Mouse (Mus musculus) intestine, embryonic 14.5 days (tissue): ENCODE measurements around the gene Kif3a. TPM values are rescaled to one million over a fixed set of nuclear protein-coding genes. Genes with fewer than 3 reads are reported as not detected.

ENCODE experiments used
- ATAC-seq: fragments of 200-750 bp; cut with Nextera tagmentation; replicated peaks from 2 replicates; pipeline ENCODE4 v1.8.0; 2017; ENCODE audit warnings: low read depth, moderate number of reproducible peaks, moderate TSS enrichment, moderate library complexity; ENCODE audit not compliant: low FRiP score, low TSS enrichment
- DNase-seq: peaks from one replicate; pipeline ENCODE4 v3.0.0-alpha.2; 2018; ENCODE audit warnings: low spot score
- H3K27ac ChIP-seq: fragments of 300-500 bp; sonication (generic); 2 replicates; pipeline ENCODE4 v1.5.1; 2014; ENCODE audit warnings: low read depth, mild to moderate bottlenecking, control low read depth
- H3K27me3 ChIP-seq: fragments of 300-500 bp; sonication (generic); replicated peaks from 2 replicates; pipeline ENCODE4 v1.6.1; 2014; ENCODE audit warnings: low read length, control low read depth; ENCODE audit not compliant: control insufficient read depth, insufficient read depth
- H3K36me3 ChIP-seq: fragments of 300-500 bp; sonication (generic); 2 replicates; pipeline ENCODE4 v1.6.1; 2014; ENCODE audit warnings: low read length, control low read depth; ENCODE audit not compliant: control insufficient read depth, insufficient read depth
- H3K4me1 ChIP-seq: fragments of 300-500 bp; sonication (generic); replicated peaks from 2 replicates; pipeline ENCODE4 v1.6.1; 2014; ENCODE audit warnings: low read length, control low read depth, mixed read lengths; ENCODE audit not compliant: control insufficient read depth, insufficient read depth
- H3K4me2 ChIP-seq: fragments of 300-500 bp; sonication (generic); 2 replicates; pipeline ENCODE4 v1.6.1; 2014; ENCODE audit warnings: low read length
- H3K4me3 ChIP-seq: fragments of 300-500 bp; sonication (generic); 2 replicates; pipeline ENCODE4 v1.5.1; 2014; ENCODE audit warnings: low read depth, low read length, control low read depth, mixed read lengths
- H3K9ac ChIP-seq: fragments of 300-500 bp; sonication (generic); 2 replicates; pipeline ENCODE4 v1.6.1; 2014; ENCODE audit warnings: mild to moderate bottlenecking, low read length
- H3K9me3 ChIP-seq: fragments of 300-500 bp; sonication (generic); 2 replicates; pipeline ENCODE4 v1.6.1; 2016; ENCODE audit warnings: low read length, control low read depth; ENCODE audit not compliant: control insufficient read depth
- WGBS: fragments of 180-500 bp; shearing (Covaris S2); extraction: QIAGEN DNeasy Blood & Tissue Kit; methylation state at CpG from one replicate; pipeline ENCODE4 v1.1.7; 2014; 5-methylcytosine and 5-hydroxymethylcytosine counted together
- polyA plus RNA-seq: library from polyadenylated mRNA; unstranded; fragments of >200 nt; fragmentation: Nextera tagmentation; extraction: Ambion mirVana; gene quantifications from 2 replicates; pipeline ENCODE4 v1.2.1, GENCODE M21; 2014

Kif3a gene
- polyA plus RNA-seq, 1 experiment from 2014 or later = 58.7 TPM

- H3K9ac ChIP-seq = no peak overlapping the region
- peaks cover 34% of the 10 kb centered on the region for H3K4me1 ChIP-seq
- DNase-seq (no peak), ATAC-seq (no peak)
- H3K27ac ChIP-seq = no peak overlapping the region
- WGBS = 48% methylated on average over 9 of the region's 9 CpGs
- no peak overlapping the region for H3K4me3 ChIP-seq
- no peaks in the 10 kb centered on the region for H3K9me3 ChIP-seq
- H3K4me2 ChIP-seq = no peak overlapping the region
- no peaks in the 10 kb centered on the region for H3K27me3 ChIP-seq
- no peaks in the 10 kb centered on the region for H3K36me3 ChIP-seq
Observed at GRCm38 (mm10) chr11:53522930-53523329, 44.2 kb upstream of the Kif3a start.

GRCm38 (mm10) chr11:53523545-53524405 is 43.4 kb upstream of the Kif3a start:
- H3K36me3 ChIP-seq = no peaks in the 10 kb centered on the region
- ATAC-seq = no peak
- H3K4me1 ChIP-seq = peaks cover 35% of the 10 kb centered on the region
- H3K4me2 ChIP-seq = no peak overlapping the region
- H3K27me3 ChIP-seq = no peaks in the 10 kb centered on the region
- no peak overlapping the region for H3K27ac ChIP-seq
- WGBS = 78% methylated on average over 14 of the region's 14 CpGs
- DNase-seq = no peak
- no peak overlapping the region for H3K4me3 ChIP-seq
- no peak overlapping the region for H3K9ac ChIP-seq
- H3K9me3 ChIP-seq = no peaks in the 10 kb centered on the region

DNA sequence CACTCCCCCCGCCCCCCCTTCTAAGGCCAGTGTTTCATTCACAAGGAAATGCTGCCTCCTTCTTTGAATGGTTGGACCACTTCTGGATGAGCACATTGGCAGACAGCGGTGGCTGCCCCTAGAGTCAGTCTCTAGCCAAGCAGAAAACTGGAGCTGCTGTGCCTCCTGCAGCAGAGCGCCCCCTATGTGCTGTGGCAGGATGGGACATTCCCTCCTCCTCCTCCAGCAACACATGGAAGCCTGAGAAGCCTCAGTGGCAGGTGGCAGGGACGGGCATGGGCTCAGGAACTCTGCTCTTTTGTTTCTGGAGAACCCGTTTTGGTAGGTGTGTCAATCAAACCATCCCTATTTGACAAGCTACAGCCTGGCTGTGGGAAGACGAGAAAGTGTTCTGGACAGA is 42.3 kb upstream of the Kif3a start:
- Histone ChIP-seq H3K9ac (no peak overlapping the region), H3K4me3 (no peak overlapping the region), H3K9me3 (no peaks in the 10 kb centered on the region), H3K27me3 (no peaks in the 10 kb centered on the region), H3K4me1 (peaks cover 30% of the 10 kb centered on the region), H3K4me2 (no peak overlapping the region), H3K27ac (no peak overlapping the region), H3K36me3 (no peaks in the 10 kb centered on the region)
- 77% methylated on average over 6 of the region's 6 CpGs for WGBS
- ATAC-seq (no peak), DNase-seq (no peak)

DNA sequence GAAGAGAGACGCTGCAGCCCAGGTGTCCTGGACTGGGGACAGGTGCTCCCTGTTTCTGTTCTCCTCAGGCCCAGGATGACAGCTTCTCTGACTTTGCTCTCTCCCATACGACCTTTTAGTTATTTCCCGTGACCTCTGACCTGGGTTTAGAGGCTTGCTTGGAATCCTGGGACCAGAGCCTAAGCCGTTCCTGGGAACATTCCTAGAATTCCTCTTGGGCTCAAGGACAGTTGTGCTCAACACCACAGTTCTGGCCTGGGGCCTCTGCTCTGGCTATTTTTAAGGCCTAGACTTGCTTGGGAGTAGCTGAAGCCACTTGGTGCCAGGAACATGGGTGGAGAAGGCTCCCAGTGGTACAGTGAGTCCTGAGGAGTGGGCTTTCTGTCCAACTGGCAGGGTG is 41.7 kb upstream of the Kif3a start:
- no peak overlapping the region for H3K4me2 ChIP-seq
- H3K9ac ChIP-seq = no peak overlapping the region
- ATAC-seq (no peak), DNase-seq (no peak)
- H3K4me3 ChIP-seq = no peak overlapping the region
- WGBS = 47% methylated on average over 4 of the region's 4 CpGs
- no peak overlapping the region for H3K27ac ChIP-seq
- no peaks in the 10 kb centered on the region for H3K9me3 ChIP-seq
- H3K27me3 ChIP-seq = no peaks in the 10 kb centered on the region
- no peaks in the 10 kb centered on the region for H3K36me3 ChIP-seq
- H3K4me1 ChIP-seq = peaks cover 30% of the 10 kb centered on the region

- 72% methylated on average over 9 of the region's 9 CpGs for WGBS
- no peak for ATAC-seq
Observed at GRCm38 (mm10) chr11:53528397-53529252, 38.6 kb upstream of the Kif3a start.

DNA sequence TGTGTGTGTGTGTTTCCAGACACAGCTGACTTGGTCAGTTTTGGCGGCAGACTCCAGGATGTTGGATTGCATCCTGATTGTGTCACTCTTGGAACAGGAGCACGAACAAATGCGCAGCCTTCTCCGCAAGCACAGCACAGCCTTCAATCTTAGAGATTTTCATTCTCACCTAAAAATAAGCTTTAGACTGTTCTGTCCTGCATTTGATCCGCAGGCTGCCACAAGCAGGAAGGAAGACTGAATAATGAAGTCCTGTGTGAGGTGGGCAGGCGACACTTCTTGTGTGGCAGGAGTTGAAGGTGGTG is 38.0 kb upstream of the Kif3a start:
- 45% methylated on average over 6 of the region's 6 CpGs for WGBS
- Histone ChIP-seq H3K36me3 (peaks cover 8% of the 10 kb centered on the region), H3K27ac (no peak overlapping the region), H3K9me3 (no peaks in the 10 kb centered on the region), H3K9ac (no peak overlapping the region), H3K27me3 (no peaks in the 10 kb centered on the region), H3K4me2 (no peak overlapping the region), H3K4me3 (no peak overlapping the region), H3K4me1 (peaks cover 7% of the 10 kb centered on the region)
- ATAC-seq (no peak), DNase-seq (no peak)

More at GRCm38 (mm10) chr11:53528397-53529252, 38.6 kb upstream of the Kif3a start:
- Histone ChIP-seq H3K36me3 (peaks cover 4% of the 10 kb centered on the region; the same call in 1 of the 2 replicates), H3K9me3 (no peaks in the 10 kb centered on the region), H3K4me2 (no peak overlapping the region), H3K27me3 (no peaks in the 10 kb centered on the region), H3K27ac (no peak overlapping the region), H3K4me1 (peaks cover 13% of the 10 kb centered on the region), H3K9ac (no peak overlapping the region), H3K4me3 (no peak overlapping the region)
- no peak for DNase-seq

- H3K4me2 ChIP-seq = no peak overlapping the region
- DNase-seq (no peak), ATAC-seq (no peak)
- H3K36me3 ChIP-seq = peaks cover 16% of the 10 kb centered on the region
- H3K27me3 ChIP-seq = no peaks in the 10 kb centered on the region
- no peaks in the 10 kb centered on the region for H3K9me3 ChIP-seq
- WGBS = 84% methylated on average over 9 of the region's 9 CpGs
- H3K27ac ChIP-seq = no peak overlapping the region
- no peak overlapping the region for H3K9ac ChIP-seq
- peaks cover 6% of the 10 kb centered on the region; the same call in 1 of the 2 replicates for H3K4me1 ChIP-seq
- no peak overlapping the region for H3K4me3 ChIP-seq
Observed at GRCm38 (mm10) chr11:53530001-53530400, 37.2 kb upstream of the Kif3a start.

- DNase-seq (no peak), ATAC-seq (no peak)
- Histone ChIP-seq H3K27ac (no peak overlapping the region), H3K4me2 (no peak overlapping the region), H3K9ac (no peak overlapping the region), H3K27me3 (no peaks in the 10 kb centered on the region), H3K4me1 (peaks cover 3% of the 10 kb centered on the region; the same call in 1 of the 2 replicates), H3K9me3 (no peaks in the 10 kb centered on the region), H3K4me3 (no peak overlapping the region), H3K36me3 (peaks cover 33% of the 10 kb centered on the region)
- WGBS = 86% methylated on average over 10 of the region's 10 CpGs
Observed at GRCm38 (mm10) chr11:53531578-53532230, 35.5 kb upstream of the Kif3a start.
